Mouse (Mus musculus): Measurements from ENCODE around the gene Gm20708. TPM values are rescaled to one million over a fixed set of nuclear protein-coding genes. Genes with fewer than 3 reads are reported as not detected.
A peak's percentile ranks its signal among the peaks of the same experiment; 100 is the strongest.

The Gm20708 gene
- polyA plus RNA-seq, 1 experiment = 0.25 TPM

GRCm38 (mm10) chr11:117780582-117781111, 28.8 kb upstream of the Gm20708 start:
- Histone ChIP-seq H3K4me1 (ENCODE audit: control insufficient read depth, insufficient read depth, insufficient read length) (peaks cover 18% of the 10 kb centered on the region; the same call in 1 of the 2 replicates), H3K27ac (ENCODE audit: insufficient read depth, low read length) (peak overlapping the region; percentile 99), H3K4me3 (ENCODE audit: extremely low read depth, insufficient read depth, insufficient read length) (peak overlapping the region; percentile 86), H3K27me3 (ENCODE audit: control insufficient read depth, insufficient read depth, low read length) (no peaks in the 10 kb centered on the region), H3K36me3 (ENCODE audit: control insufficient read depth, insufficient read depth, low read length) (peaks cover 24% of the 10 kb centered on the region)
- DNase-seq (ENCODE audit: low read depth in 1 of 2, low spot score in 2 of 2) = peak; percentile 95 to 96
- under 1% methylated on average over 19 of the region's 19 CpGs for WGBS
- TF ChIP-seq CTCF (IDR thresholded peaks at IDR 0.05; ENCODE audit: extremely low read depth, insufficient read depth, insufficient read length, insufficient replicate concordance) (no peak), POLR2A (IDR thresholded peaks at IDR 0.05; ENCODE audit: low read depth, low read length) (no peak)

GRCm38 (mm10) chr11:117781199-117781821, 28.2 kb upstream of the Gm20708 start:
- Histone ChIP-seq H3K27me3 (ENCODE audit: control insufficient read depth, insufficient read depth, low read length) (no peaks in the 10 kb centered on the region), H3K4me3 (ENCODE audit: extremely low read depth, insufficient read depth, insufficient read length) (peak overlapping the region; percentile 86), H3K27ac (ENCODE audit: insufficient read depth, low read length) (peak overlapping the region; percentile 99), H3K4me1 (ENCODE audit: control insufficient read depth, insufficient read depth, insufficient read length) (peaks cover 14% of the 10 kb centered on the region; the same call in 1 of the 2 replicates), H3K36me3 (ENCODE audit: control insufficient read depth, insufficient read depth, low read length) (peaks cover 19% of the 10 kb centered on the region)
- whole genome bisulfite sequencing = 1% methylated on average over 18 of the region's 18 CpGs
- no peak for TF ChIP-seq CTCF (IDR thresholded peaks at IDR 0.05; ENCODE audit: extremely low read depth, insufficient read depth, insufficient read length, insufficient replicate concordance)
- TF ChIP-seq POLR2A (IDR thresholded peaks at IDR 0.05; ENCODE audit: low read depth, low read length) = peak; percentile 12; the same call in 1 of the 2 replicates
- DNase-seq (ENCODE audit: low read depth in 1 of 2, low spot score in 2 of 2) = peak in 1 of 2 experiments; percentile 72

GRCm38 (mm10) chr11:117781993-117782704, 27.3 kb upstream of the Gm20708 start, which contains the start of the genes Tmc8 and Tmc6:
Gene Tmc8, plus strand, starts transcription at chr11:117782076.
Gene Tmc6, minus strand, starts transcription at chr11:117782198.
- peak within 1 kb of the TSS; percentile 86 for H3K4me3 ChIP-seq (ENCODE audit: extremely low read depth, insufficient read depth, insufficient read length)
- H3K36me3 ChIP-seq (ENCODE audit: control insufficient read depth, insufficient read depth, low read length) = peaks cover 17% of the 10 kb centered on the region
- DNase-seq (ENCODE audit: low read depth in 1 of 2, low spot score in 2 of 2) = peak; percentile 72 to 88
- TF ChIP-seq POLR2A (IDR thresholded peaks at IDR 0.05; ENCODE audit: low read depth, low read length) (peak; percentile 91), CTCF (IDR thresholded peaks at IDR 0.05; ENCODE audit: extremely low read depth, insufficient read depth, insufficient read length, insufficient replicate concordance) (no peak)
- 2% methylated on average over 21 of the region's 24 CpGs for WGBS
- H3K27ac ChIP-seq (ENCODE audit: insufficient read depth, low read length) = peak within 1 kb of the TSS; percentile 99
- no peaks in the 10 kb centered on the region for H3K27me3 ChIP-seq (ENCODE audit: control insufficient read depth, insufficient read depth, low read length)
- peaks cover 12% of the 10 kb centered on the region; the same call in 1 of the 2 replicates for H3K4me1 ChIP-seq (ENCODE audit: control insufficient read depth, insufficient read depth, insufficient read length)

GRCm38 (mm10) chr11:117782705-117783034, 26.8 kb upstream of the Gm20708 start:
- Histone ChIP-seq H3K36me3 (ENCODE audit: control insufficient read depth, insufficient read depth, low read length) (peaks cover 15% of the 10 kb centered on the region), H3K4me3 (ENCODE audit: extremely low read depth, insufficient read depth, insufficient read length) (peak overlapping the region; percentile 86), H3K4me1 (ENCODE audit: control insufficient read depth, insufficient read depth, insufficient read length) (peaks cover 12% of the 10 kb centered on the region; the same call in 1 of the 2 replicates), H3K27ac (ENCODE audit: insufficient read depth, low read length) (peak overlapping the region; percentile 99), H3K27me3 (ENCODE audit: control insufficient read depth, insufficient read depth, low read length) (no peaks in the 10 kb centered on the region)
- TF ChIP-seq CTCF (IDR thresholded peaks at IDR 0.05; ENCODE audit: extremely low read depth, insufficient read depth, insufficient read length, insufficient replicate concordance) (no peak), POLR2A (IDR thresholded peaks at IDR 0.05; ENCODE audit: low read depth, low read length) (no peak)
- no peak for DNase-seq (ENCODE audit: low read depth in 1 of 2, low spot score in 2 of 2)
- WGBS = 14% methylated on average over 9 of the region's 9 CpGs

- H3K4me3 ChIP-seq (ENCODE audit: extremely low read depth, insufficient read depth, insufficient read length) = peak overlapping the region; percentile 86
- H3K27ac ChIP-seq (ENCODE audit: insufficient read depth, low read length) = peak overlapping the region; percentile 99
- WGBS = 6% methylated on average over 31 of the region's 31 CpGs
- H3K36me3 ChIP-seq (ENCODE audit: control insufficient read depth, insufficient read depth, low read length) = peaks cover 12% of the 10 kb centered on the region
- H3K4me1 ChIP-seq (ENCODE audit: control insufficient read depth, insufficient read depth, insufficient read length) = peaks cover 11% of the 10 kb centered on the region; the same call in 1 of the 2 replicates
- TF ChIP-seq CTCF (IDR thresholded peaks at IDR 0.05; ENCODE audit: extremely low read depth, insufficient read depth, insufficient read length, insufficient replicate concordance) = peak; percentile 60
- peak; percentile 73 for TF ChIP-seq POLR2A (IDR thresholded peaks at IDR 0.05; ENCODE audit: low read depth, low read length)
- peak in 1 of 2 experiments; percentile 81 for DNase-seq (ENCODE audit: low read depth in 1 of 2, low spot score in 2 of 2)
- H3K27me3 ChIP-seq (ENCODE audit: control insufficient read depth, insufficient read depth, low read length) = no peaks in the 10 kb centered on the region
Measured at GRCm38 (mm10) chr11:117783089-117783488, 26.4 kb upstream of the Gm20708 start.

- peak in 1 of 2 experiments; percentile 49 for DNase-seq (ENCODE audit: low read depth in 1 of 2, low spot score in 2 of 2)
- H3K36me3 ChIP-seq (ENCODE audit: control insufficient read depth, insufficient read depth, low read length) = peaks cover 6% of the 10 kb centered on the region
- 71% methylated on average over 10 of the region's 10 CpGs for WGBS
- H3K27me3 ChIP-seq (ENCODE audit: control insufficient read depth, insufficient read depth, low read length) = no peaks in the 10 kb centered on the region
- H3K27ac ChIP-seq (ENCODE audit: insufficient read depth, low read length) = peak overlapping the region; percentile 99
- no peak overlapping the region; the same call in 1 of the 2 replicates for H3K4me3 ChIP-seq (ENCODE audit: extremely low read depth, insufficient read depth, insufficient read length)
- TF ChIP-seq POLR2A (IDR thresholded peaks at IDR 0.05; ENCODE audit: low read depth, low read length) (no peak), CTCF (IDR thresholded peaks at IDR 0.05; ENCODE audit: extremely low read depth, insufficient read depth, insufficient read length, insufficient replicate concordance) (no peak)
- H3K4me1 ChIP-seq (ENCODE audit: control insufficient read depth, insufficient read depth, insufficient read length) = peaks cover 5% of the 10 kb centered on the region; the same call in 1 of the 2 replicates
Measured at GRCm38 (mm10) chr11:117783683-117784309, 25.7 kb upstream of the Gm20708 start.

All from spleen, adult 2 months (tissue).